Mouse (Mus musculus): ENCODE results near the gene Pappa2. TPM values are rescaled to one million over a fixed set of nuclear protein-coding genes. Genes with fewer than 3 reads are reported as not detected.

The Pappa2 gene
- total and polyA plus RNA-seq, 3 experiments = 0.09 to 0.47 (median 0.12) TPM

GRCm38 (mm10) chr1:158687726-158688125 lies 292.6 kb downstream of the Pappa2 start:
- DNase-seq = no peak
- no peak overlapping the region for H3K9ac ChIP-seq (ENCODE audit: low read depth, low read length)
- no peak for TF ChIP-seq POLR2A (IDR thresholded peaks at IDR 0.05; ENCODE audit: insufficient read depth, low read depth, low read length)
- TF ChIP-seq CTCF (IDR thresholded peaks at IDR 0.05) = no peak
- TF ChIP-seq EP300 (IDR thresholded peaks at IDR 0.05; ENCODE audit: insufficient read depth, low read depth, low read length) = no peak
- H3K36me3 ChIP-seq (ENCODE audit: control insufficient read depth, insufficient read depth, low read length) = no peaks in the 10 kb centered on the region
- H3K4me1 ChIP-seq (ENCODE audit: control insufficient read depth, insufficient read depth, low read length) = no peaks in the 10 kb centered on the region
- WGBS = 42% methylated on average over 1 of the region's 1 CpGs
- H3K79me2 ChIP-seq (replicated peaks; ENCODE audit: control insufficient read depth, insufficient read depth, low read length) = no peaks in the 10 kb centered on the region
- intact Hi-C loops (cut with DNase I) = no loop called here
- H3K27me3 ChIP-seq (ENCODE audit: control insufficient read depth, insufficient read depth, low read length) = no peaks in the 10 kb centered on the region
- no peak overlapping the region for H3K4me3 ChIP-seq
- H3K27ac ChIP-seq = no peak overlapping the region

GRCm38 (mm10) chr1:158669971-158670592 lies 310.2 kb downstream of the Pappa2 start:
- H3K9ac ChIP-seq (ENCODE audit: low read depth, low read length) = no peak overlapping the region
- no peak overlapping the region for H3K4me3 ChIP-seq
- WGBS = 41% methylated on average over 3 of the region's 3 CpGs
- no peaks in the 10 kb centered on the region for H3K36me3 ChIP-seq (ENCODE audit: control insufficient read depth, insufficient read depth, low read length)
- no peaks in the 10 kb centered on the region for H3K4me1 ChIP-seq (ENCODE audit: control insufficient read depth, insufficient read depth, low read length)
- H3K79me2 ChIP-seq (replicated peaks; ENCODE audit: control insufficient read depth, insufficient read depth, low read length) = no peaks in the 10 kb centered on the region
- H3K27ac ChIP-seq = no peak overlapping the region
- peak; percentile 89 for TF ChIP-seq CTCF (IDR thresholded peaks at IDR 0.05)
- TF ChIP-seq EP300 (IDR thresholded peaks at IDR 0.05; ENCODE audit: insufficient read depth, low read depth, low read length) = no peak
- intact Hi-C loops (cut with DNase I) = loop anchor here (1.0 kb wide), 2 partner anchors 283 to 465 kb away; no protein-coding TSS in a partner anchor
- peak; percentile 21 to 60 for DNase-seq
- H3K27me3 ChIP-seq (ENCODE audit: control insufficient read depth, insufficient read depth, low read length) = no peaks in the 10 kb centered on the region

- Histone ChIP-seq H3K4me3 (no peak overlapping the region), H3K27me3 (ENCODE audit: control insufficient read depth, insufficient read depth, low read length) (no peaks in the 10 kb centered on the region), H3K4me1 (ENCODE audit: control insufficient read depth, insufficient read depth, low read length) (no peaks in the 10 kb centered on the region), H3K27ac (no peak overlapping the region), H3K9ac (ENCODE audit: low read depth, low read length) (no peak overlapping the region), H3K79me2 (replicated peaks; ENCODE audit: control insufficient read depth, insufficient read depth, low read length) (no peaks in the 10 kb centered on the region), H3K36me3 (ENCODE audit: control insufficient read depth, insufficient read depth, low read length) (no peaks in the 10 kb centered on the region)
- WGBS = 60% methylated on average over 3 of the region's 3 CpGs
- TF ChIP-seq POLR2A (IDR thresholded peaks at IDR 0.05; ENCODE audit: insufficient read depth, low read depth, low read length) = no peak
- DNase-seq = no peak
- intact Hi-C loops (cut with DNase I) = no loop called here
Measured at GRCm38 (mm10) chr1:158666001-158666400, 314.3 kb downstream of the Pappa2 start.

Data from heart, adult 2 months (tissue).